Mouse (Mus musculus) kidney, postnatal 0 days (tissue): Measurements from ENCODE around the gene Thap8. TPM values are rescaled to one million over a fixed set of nuclear protein-coding genes. Genes with fewer than 3 reads are reported as not detected.

ENCODE experiments used
- ATAC-seq: fragments of 200-750 bp; cut with Nextera tagmentation; replicated peaks from 2 replicates; pipeline ENCODE4 v1.8.0; 2017; ENCODE audit warnings: low read depth, moderate number of reproducible peaks, moderate TSS enrichment, moderate library complexity; ENCODE audit not compliant: low FRiP score
- DNase-seq: peaks from one replicate; pipeline ENCODE4 v3.0.0-alpha.2; 2016; ENCODE audit warnings: low spot score
- H3K27ac ChIP-seq: fragments of 300-500 bp; sonication (generic); 2 replicates; pipeline ENCODE4 v1.5.1; 2014; ENCODE audit warnings: mild to moderate bottlenecking
- H3K27me3 ChIP-seq: fragments of 300-500 bp; sonication (generic); 2 replicates; pipeline ENCODE4 v1.6.1; 2014; ENCODE audit warnings: low read length, mixed read lengths; ENCODE audit not compliant: insufficient read depth
- H3K36me3 ChIP-seq: fragments of 300-500 bp; sonication (generic); 2 replicates; pipeline ENCODE4 v1.6.1; 2014; ENCODE audit warnings: low read length, mixed read lengths; ENCODE audit not compliant: insufficient read depth
- H3K4me1 ChIP-seq: fragments of 300-500 bp; sonication (generic); replicated peaks from 2 replicates; pipeline ENCODE4 v1.6.1; 2014; ENCODE audit warnings: antibody characterized with exemption, low read length, mixed read lengths; ENCODE audit not compliant: insufficient read depth
- H3K4me2 ChIP-seq: fragments of 300-500 bp; sonication (generic); 2 replicates; pipeline ENCODE4 v1.6.1; 2014; ENCODE audit warnings: mild to moderate bottlenecking, low read length, moderate library complexity, mixed read lengths
- H3K4me3 ChIP-seq: fragments of 300-500 bp; sonication (generic); replicated peaks from 2 replicates; pipeline ENCODE4 v1.5.1; 2014; ENCODE audit warnings: low read depth, low read length
- H3K9ac ChIP-seq: fragments of 300-500 bp; sonication (generic); 2 replicates; pipeline ENCODE4 v1.6.1; 2014; ENCODE audit warnings: low read depth, low read length
- H3K9me3 ChIP-seq: fragments of 300-500 bp; sonication (generic); replicated peaks from 2 replicates; pipeline ENCODE4 v1.6.1; 2016; ENCODE audit warnings: low read length, inconsistent platforms, mixed read lengths
- CTCF ChIP-seq: IDR thresholded peaks from 2 replicates; pipeline ENCODE4 v1.5.1; 2016; ENCODE audit warnings: antibody characterized with exemption, low read depth, mild to moderate bottlenecking, moderate library complexity
- WGBS: fragments of 180-500 bp; shearing (Covaris S2); extraction: QIAGEN DNeasy Blood & Tissue Kit; methylation state at CpG from one replicate; pipeline ENCODE4 v1.1.7; 2014; 5-methylcytosine and 5-hydroxymethylcytosine counted together
- polyA plus RNA-seq: library from polyadenylated mRNA; unstranded; fragments of >200 nt; fragmentation: Nextera tagmentation; extraction: Ambion mirVana; gene quantifications from 2 replicates; pipeline ENCODE4 v1.2.1, GENCODE M21; 2015

Thap8 gene
- polyA plus RNA-seq, 1 experiment from 2014 or later = 0.11 TPM

GRCm38 (mm10) chr7:30265531-30265930 lies 14.4 kb upstream of the Thap8 start:
- Histone ChIP-seq H3K9me3 (no peaks in the 10 kb centered on the region), H3K4me2 (no peak overlapping the region), H3K4me1 (no peaks in the 10 kb centered on the region), H3K4me3 (no peak overlapping the region), H3K36me3 (no peaks in the 10 kb centered on the region), H3K27ac (no peak overlapping the region), H3K9ac (no peak overlapping the region), H3K27me3 (no peaks in the 10 kb centered on the region)
- DNase-seq = no peak
- WGBS = 92% methylated on average over 5 of the region's 5 CpGs
- ATAC-seq = no peak
- TF ChIP-seq CTCF = no peak

DNA sequence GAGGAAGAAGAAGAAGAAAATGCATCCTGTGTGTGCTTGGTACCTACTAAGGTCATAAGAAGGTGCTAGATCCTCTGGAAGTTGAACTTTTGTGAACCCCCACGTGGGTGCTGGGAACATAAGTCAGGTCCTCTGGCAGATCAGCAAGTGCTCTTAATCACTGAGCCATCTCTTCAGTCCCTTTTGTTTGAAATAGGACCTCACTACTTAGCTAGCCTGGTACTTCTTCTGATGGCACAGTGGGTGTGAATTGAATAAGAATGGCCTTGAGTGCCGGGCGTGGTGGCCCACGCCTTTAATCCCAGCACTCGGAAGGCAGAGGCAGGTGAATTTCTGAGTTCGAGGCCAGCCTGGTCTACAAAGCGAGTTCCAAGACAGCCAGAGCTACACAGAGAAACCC lies 14.0 kb upstream of the Thap8 start:
- no peak for ATAC-seq
- no peaks in the 10 kb centered on the region for H3K9me3 ChIP-seq
- 91% methylated on average over 7 of the region's 7 CpGs for WGBS
- no peak overlapping the region for H3K4me2 ChIP-seq
- no peak overlapping the region for H3K9ac ChIP-seq
- DNase-seq = no peak
- H3K36me3 ChIP-seq = no peaks in the 10 kb centered on the region
- H3K4me3 ChIP-seq = no peak overlapping the region
- no peaks in the 10 kb centered on the region for H3K27me3 ChIP-seq
- no peak overlapping the region for H3K27ac ChIP-seq
- no peaks in the 10 kb centered on the region for H3K4me1 ChIP-seq
- no peak for TF ChIP-seq CTCF

- ATAC-seq = no peak
- DNase-seq = no peak
- no peaks in the 10 kb centered on the region for H3K9me3 ChIP-seq
- H3K36me3 ChIP-seq = no peaks in the 10 kb centered on the region
- H3K4me3 ChIP-seq = no peak overlapping the region
- no peak overlapping the region for H3K4me2 ChIP-seq
- H3K27ac ChIP-seq = no peak overlapping the region
- H3K4me1 ChIP-seq = no peaks in the 10 kb centered on the region
- H3K9ac ChIP-seq = no peak overlapping the region
- 96% methylated on average over 3 of the region's 3 CpGs for WGBS
- TF ChIP-seq CTCF = no peak
- no peaks in the 10 kb centered on the region for H3K27me3 ChIP-seq
Observed at GRCm38 (mm10) chr7:30266780-30267179, 13.1 kb upstream of the Thap8 start.

- no peaks in the 10 kb centered on the region for H3K27me3 ChIP-seq
- no peak for TF ChIP-seq CTCF
- H3K9me3 ChIP-seq = no peaks in the 10 kb centered on the region
- H3K4me3 ChIP-seq = no peak overlapping the region
- H3K4me1 ChIP-seq = no peaks in the 10 kb centered on the region
- no peak for ATAC-seq
- DNase-seq = no peak
- no peak overlapping the region for H3K4me2 ChIP-seq
- 91% methylated on average over 4 of the region's 4 CpGs for WGBS
- H3K27ac ChIP-seq = no peak overlapping the region
- H3K36me3 ChIP-seq = no peaks in the 10 kb centered on the region
- H3K9ac ChIP-seq = no peak overlapping the region
Observed at GRCm38 (mm10) chr7:30269641-30270040, 10.3 kb upstream of the Thap8 start.

DNA sequence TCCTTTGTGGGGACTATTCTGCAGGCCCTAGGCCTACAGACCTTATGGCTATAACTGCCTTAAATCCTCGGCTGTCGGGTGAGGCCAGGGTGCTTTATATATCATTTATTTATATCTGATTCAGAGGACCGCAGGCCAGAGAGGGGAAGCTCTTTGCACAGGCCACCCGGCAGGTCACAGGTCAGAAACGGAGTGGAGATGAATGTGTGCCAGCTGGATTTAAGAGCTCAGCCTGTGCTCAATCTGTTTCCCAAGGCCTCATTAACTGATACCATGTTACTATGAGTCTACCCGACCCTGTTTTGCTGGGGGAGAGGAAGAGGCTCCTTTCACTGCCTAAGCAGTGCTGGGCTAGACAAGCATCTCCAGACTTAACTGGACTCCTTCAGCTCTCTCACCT lies 5.5 kb upstream of the Thap8 start:
- H3K36me3 ChIP-seq = no peaks in the 10 kb centered on the region
- no peaks in the 10 kb centered on the region for H3K9me3 ChIP-seq
- WGBS = 54% methylated on average over 6 of the region's 6 CpGs
- no peak overlapping the region for H3K4me2 ChIP-seq
- H3K4me3 ChIP-seq = no peak overlapping the region
- H3K4me1 ChIP-seq = no peaks in the 10 kb centered on the region
- DNase-seq = no peak
- no peak overlapping the region for H3K27ac ChIP-seq
- no peak for TF ChIP-seq CTCF
- H3K9ac ChIP-seq = no peak overlapping the region
- no peaks in the 10 kb centered on the region for H3K27me3 ChIP-seq
- ATAC-seq = no peak

DNA sequence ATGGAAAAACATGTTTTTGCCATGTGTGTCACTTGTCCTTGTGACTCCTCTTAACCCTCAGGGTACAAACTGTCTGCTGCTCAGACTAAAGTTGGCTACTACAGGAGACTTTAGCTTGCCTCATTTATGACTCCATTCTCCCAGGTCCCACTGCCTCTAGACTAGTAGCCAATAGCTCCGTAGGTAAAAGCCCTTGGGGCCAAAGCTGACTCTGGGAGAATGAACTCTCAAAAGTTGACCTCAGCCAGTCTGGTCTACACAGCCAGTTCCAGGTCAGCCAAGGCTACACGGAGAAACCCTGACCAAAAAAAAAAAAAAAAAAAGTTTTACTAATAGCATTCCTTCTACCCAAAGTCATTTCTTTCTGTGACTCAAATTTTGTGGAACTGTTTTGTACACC lies 983 bp upstream of the Thap8 start:
- Histone ChIP-seq H3K27ac (no peak overlapping the region), H3K9ac (no peak overlapping the region), H3K4me1 (no peaks in the 10 kb centered on the region), H3K36me3 (no peaks in the 10 kb centered on the region), H3K27me3 (no peaks in the 10 kb centered on the region), H3K9me3 (no peaks in the 10 kb centered on the region), H3K4me3 (no peak overlapping the region), H3K4me2 (no peak overlapping the region; the same call in 1 of the 2 replicates)
- no peak for TF ChIP-seq CTCF
- DNase-seq (no peak), ATAC-seq (no peak)
- WGBS = 42% methylated on average over 2 of the region's 2 CpGs

DNA sequence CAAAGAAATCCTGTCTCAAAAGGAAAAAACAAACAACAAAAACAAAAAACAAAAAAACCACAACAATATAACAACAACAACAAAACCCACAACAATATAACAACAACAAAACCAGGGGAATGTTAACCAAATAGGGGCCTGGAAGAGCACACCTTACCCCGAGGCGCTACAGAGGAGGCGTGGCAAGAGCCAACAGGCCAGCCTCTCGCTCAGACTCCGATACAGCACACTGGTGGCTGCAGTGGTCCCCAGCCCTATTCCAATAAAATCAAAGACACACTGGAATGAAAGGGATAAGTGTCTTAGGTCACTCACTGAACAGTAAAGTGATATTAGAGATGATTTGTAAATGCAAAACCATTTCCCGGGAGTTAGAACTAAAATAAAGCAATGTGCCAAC lies 358 bp upstream of the Thap8 start:
- no peaks in the 10 kb centered on the region for H3K9me3 ChIP-seq
- DNase-seq (no peak), ATAC-seq (no peak)
- H3K27me3 ChIP-seq = no peaks in the 10 kb centered on the region
- peak overlapping the region; percentile 92 for H3K4me2 ChIP-seq
- H3K4me1 ChIP-seq = no peaks in the 10 kb centered on the region
- H3K27ac ChIP-seq = peak overlapping the region; percentile 91
- no peaks in the 10 kb centered on the region for H3K36me3 ChIP-seq
- H3K9ac ChIP-seq = 0 out of 2 replicates have a peak overlapping the region, but pooled peaks have one; percentile 65
- peak overlapping the region; percentile 87 for H3K4me3 ChIP-seq
- no peak for TF ChIP-seq CTCF
- under 1% methylated on average over 6 of the region's 6 CpGs for WGBS
